Mouse (Mus musculus) common myeloid progenitor, adult 5-6 weeks (primary cell): Measurements from ENCODE around the gene Ctnna3. TPM values are rescaled to one million over a fixed set of nuclear protein-coding genes. Genes with fewer than 3 reads are reported as not detected.

Source experiments
- ATAC-seq: replicated peaks from 2 replicates; pipeline ENCODE4 v1.8.0; 2016; ENCODE audit warnings: low read depth, mild to moderate bottlenecking, moderate TSS enrichment, inconsistent platforms; ENCODE audit not compliant: poor library complexity, severe bottlenecking
- total RNA-seq: library from RNA; stranded (forward); fragments of 200-1000, 187-1606 nt; gene quantifications from 2 replicates; pipeline ENCODE4 v1.2.3, GENCODE M21; 2017

Ctnna3 gene
- total RNA-seq, 1 experiment from 2014 or later: not detected

- ATAC-seq: peak; percentile 66
Observed at GRCm38 (mm10) chr10:63654560-63654959, 224.7 kb downstream of the Ctnna3 start.

- ATAC-seq: no peak
Observed at GRCm38 (mm10) chr10:63676343-63676742, 246.4 kb downstream of the Ctnna3 start.

DNA sequence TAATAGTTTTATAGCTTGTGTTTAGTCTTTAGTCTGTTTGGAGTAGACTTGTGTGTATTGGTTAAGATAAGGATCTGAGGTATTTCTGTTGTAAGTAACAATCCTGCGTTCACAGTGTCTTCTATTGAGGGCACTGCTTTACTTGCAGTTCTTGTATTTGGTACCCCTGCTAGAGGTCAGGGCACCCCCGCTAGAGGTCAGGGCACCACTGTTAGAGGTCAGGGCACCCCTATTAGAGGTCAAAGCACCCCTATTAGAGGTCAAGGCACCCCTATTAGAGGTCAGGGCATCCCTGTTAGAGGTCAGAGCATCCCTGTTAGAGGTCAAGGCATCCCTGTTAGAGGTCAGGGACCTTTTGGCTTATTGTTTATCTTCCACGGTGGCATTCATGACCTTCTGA is 259.3 kb downstream of the Ctnna3 start:
- ATAC-seq: no peak

- ATAC-seq: no peak
Observed at GRCm38 (mm10) chr10:63689651-63690050, 259.8 kb downstream of the Ctnna3 start.

- ATAC-seq: peak; percentile 95
Observed at GRCm38 (mm10) chr10:63692039-63692438, 262.1 kb downstream of the Ctnna3 start.

GRCm38 (mm10) chr10:63710211-63710610 is 280.3 kb downstream of the Ctnna3 start:
- ATAC-seq: no peak

DNA sequence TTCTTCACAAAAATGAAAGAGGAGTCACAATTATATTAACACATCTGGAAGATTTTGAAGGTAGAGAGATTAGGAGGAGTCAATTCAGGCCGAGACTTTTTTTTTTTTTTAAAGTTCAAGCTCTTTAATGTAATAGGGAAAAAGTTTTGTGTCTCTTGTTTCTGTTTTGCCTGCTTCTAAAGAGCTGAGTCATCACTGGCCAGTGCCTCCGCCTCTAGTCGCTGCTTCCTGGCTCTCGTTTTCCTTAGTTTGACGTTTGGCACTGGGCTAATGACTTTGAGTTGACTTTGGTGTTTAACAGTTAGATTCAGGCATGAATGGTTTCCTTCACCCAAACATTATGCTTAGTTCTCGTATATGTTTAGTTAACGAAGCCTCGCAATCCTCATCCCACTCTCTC is 282.6 kb downstream of the Ctnna3 start:
- peak; percentile 92 for ATAC-seq

GRCm38 (mm10) chr10:63714151-63714550 is 284.3 kb downstream of the Ctnna3 start:
- ATAC-seq: no peak

DNA sequence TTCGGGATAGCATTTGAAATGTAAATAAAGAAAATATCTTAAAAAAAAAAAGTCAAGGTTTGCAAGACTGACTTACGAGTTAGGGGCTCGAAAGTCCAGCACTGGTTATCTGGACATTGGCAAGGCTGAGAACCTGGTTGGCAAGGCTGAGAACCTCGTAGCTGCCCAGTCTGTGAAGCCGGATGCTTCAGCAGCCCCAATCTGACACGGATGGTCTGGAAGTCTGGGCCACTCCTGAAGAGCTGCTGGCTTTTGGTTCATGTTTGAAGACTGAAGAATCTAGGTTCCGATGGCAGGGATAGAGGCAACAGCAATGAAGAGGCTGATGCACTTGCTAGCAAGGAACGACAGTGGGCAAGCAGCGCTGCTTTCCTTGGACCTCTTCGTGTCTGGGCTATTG is 339.0 kb downstream of the Ctnna3 start:
- ATAC-seq: no peak

GRCm38 (mm10) chr10:63771656-63772055 is 341.8 kb downstream of the Ctnna3 start:
- ATAC-seq: no peak

- no peak for ATAC-seq
Observed at GRCm38 (mm10) chr10:63772074-63772473, 342.2 kb downstream of the Ctnna3 start.

DNA sequence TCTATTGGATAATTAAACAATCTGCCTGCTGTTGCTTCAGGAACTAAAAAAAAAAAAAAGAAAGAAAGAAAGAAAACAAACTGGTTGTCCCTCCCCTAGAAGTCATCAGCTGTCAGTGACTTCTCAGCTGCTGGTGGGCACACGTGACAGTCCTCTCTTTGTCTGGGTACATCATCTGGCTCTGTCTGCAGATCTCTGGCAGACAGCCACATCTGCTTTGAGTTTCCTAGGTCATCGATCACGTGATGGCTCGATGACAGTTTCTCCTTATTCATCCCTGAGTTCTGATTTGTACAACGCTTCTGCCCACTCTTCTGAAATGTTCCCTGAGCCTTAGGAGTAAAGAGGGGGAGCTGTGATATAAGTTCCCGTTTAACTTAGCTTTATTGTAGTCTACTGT is 352.1 kb downstream of the Ctnna3 start:
- ATAC-seq: no peak

DNA sequence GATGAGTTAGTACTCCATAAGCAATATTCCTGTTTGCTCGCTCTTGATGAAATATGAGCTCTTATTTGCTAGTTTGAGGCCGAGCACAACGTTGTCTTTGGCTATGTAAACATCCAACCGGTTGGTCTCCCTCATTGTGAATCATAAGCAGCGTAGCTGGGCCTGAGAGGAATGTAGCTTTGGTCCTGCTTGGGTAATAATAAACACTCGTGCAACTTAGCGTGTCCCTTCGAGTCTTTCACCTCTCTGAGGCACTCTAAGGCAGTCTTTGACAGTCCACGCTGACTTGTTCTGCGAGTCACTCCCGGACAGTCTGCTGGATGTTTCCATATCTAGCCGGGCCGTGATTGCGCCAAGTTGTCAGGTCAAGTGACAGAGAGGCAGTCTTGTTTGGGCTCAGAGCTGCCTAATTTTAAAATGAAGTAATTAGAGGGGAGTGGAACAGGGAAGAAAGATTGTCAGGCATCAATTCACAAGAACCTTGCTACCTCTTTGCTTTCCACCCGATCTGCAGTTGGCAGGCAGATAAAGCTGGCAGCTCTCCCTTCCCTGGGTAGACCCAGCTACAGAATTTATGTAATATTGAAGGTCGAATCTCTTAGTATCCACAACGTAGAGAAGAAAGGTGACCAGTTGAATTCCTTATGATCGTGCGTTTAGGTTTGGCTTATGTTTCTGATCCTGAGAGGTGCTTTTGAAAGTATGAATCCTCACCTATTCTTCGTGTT is 355.1 kb downstream of the Ctnna3 start:
- ATAC-seq: no peak

GRCm38 (mm10) chr10:63786390-63786789 is 356.5 kb downstream of the Ctnna3 start:
- ATAC-seq: no peak

GRCm38 (mm10) chr10:63803909-63804308 is 374.0 kb downstream of the Ctnna3 start:
- ATAC-seq: no peak

DNA sequence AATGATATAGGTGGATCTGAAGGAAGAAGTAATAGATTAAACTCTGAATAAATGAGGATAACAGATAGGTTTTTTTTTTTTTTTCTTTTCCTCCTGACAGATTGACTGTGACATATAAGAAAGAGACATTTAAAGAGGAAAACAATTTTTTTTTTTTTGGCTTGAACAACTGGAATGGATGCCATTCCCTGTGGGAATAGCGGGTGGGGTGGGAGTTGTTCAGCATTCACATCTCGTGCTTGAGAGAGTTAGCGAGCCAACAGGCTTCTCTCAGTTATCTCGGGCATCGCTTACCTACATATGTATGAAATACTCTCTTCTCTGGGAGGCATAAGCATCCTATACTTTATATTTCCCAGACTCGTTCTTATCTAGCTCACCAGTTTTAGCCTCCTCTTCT is 375.7 kb downstream of the Ctnna3 start:
- ATAC-seq: no peak

DNA sequence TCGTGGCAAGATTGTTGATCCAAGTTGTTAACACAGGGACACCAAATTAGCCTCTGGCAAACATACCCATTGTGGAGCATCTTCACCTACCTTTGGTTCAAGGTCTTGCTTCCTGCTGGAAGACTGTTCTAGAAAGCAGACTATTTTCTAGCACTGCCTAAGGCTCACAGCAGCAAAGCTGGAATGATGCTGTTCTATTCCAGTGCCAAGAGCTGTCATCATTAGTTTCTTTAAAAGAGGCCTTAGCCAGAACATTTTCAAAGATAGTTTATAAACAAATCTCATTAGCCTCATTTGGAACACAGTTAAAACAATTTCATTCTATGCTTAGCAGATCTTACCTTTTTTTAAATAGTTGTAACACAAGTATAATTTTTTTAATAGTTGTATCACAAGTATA is 376.4 kb downstream of the Ctnna3 start:
- ATAC-seq: no peak

DNA sequence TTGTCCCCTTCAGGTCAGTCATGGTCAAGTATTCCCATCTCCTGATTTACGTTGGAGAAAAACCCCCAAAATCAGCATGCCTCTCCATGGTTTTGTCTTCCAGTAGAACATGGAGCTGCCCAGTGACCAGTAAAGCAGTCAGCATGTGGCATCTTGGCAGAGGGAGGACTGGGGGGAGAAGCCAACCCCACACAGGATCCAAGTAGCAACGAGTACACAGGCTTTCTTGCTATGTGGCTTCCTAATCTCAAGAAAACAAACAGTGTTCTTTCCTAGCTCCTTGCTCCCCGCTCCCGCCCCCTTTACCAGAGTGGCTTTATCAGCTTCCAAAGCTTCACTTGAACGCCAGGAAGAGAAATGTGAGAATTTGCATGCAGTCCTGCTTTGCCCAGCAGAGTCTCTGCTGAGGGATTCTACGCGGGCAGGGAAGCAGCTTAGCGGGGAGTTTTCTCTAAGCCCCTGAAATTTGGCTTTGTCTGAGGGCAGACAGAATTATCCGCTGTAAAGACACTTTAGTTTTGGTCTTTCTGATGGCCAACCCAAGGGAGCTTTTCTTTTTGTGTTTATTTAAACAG is 380.2 kb downstream of the Ctnna3 start:
- ATAC-seq: no peak

DNA sequence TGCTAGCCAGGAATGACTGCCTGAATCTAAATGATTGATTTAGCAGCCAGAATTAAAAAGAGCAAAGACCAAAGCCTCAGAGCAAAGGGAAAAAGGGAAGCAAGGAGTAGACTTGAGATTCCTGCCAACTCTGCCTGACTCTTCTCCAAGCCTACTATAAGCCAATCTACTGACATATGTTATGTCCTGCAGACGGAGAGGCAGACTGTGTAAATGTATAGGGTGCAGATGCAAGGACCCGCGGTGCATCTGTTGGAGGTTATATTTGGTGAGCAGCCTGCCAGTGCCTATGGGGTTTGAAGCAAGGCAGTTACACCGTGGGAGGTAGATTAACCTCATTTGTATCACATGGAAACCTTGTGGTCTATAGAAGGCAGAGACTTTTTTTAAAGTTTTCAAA is 409.1 kb downstream of the Ctnna3 start:
- no peak for ATAC-seq

DNA sequence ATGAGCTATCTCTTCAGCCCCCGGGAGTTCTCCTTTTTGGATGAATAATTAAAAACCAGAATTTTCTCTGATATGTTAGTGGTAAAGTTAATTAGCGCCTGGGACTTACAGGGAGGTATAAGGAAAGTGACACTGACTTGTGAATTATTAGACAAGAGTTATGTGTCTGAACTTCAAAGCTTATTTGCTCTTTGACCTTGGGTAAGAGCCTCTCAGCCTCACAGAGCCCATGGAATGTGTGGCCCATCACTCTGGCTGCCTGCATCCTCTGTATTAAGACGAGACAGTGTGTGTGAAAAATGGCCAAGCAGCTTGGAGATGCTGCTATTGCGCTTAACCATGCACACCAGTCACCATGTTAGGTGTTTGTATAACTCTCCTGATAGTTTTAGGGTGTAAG is 422.0 kb downstream of the Ctnna3 start:
- no peak for ATAC-seq

GRCm38 (mm10) chr10:63869123-63869522 is 439.2 kb downstream of the Ctnna3 start:
- no peak for ATAC-seq

- no peak for ATAC-seq
Observed at GRCm38 (mm10) chr10:63880462-63880903, 450.6 kb downstream of the Ctnna3 start.
